9 mouse cellular contexts compared by ENCODE assay signal in the genomic region with DNA sequence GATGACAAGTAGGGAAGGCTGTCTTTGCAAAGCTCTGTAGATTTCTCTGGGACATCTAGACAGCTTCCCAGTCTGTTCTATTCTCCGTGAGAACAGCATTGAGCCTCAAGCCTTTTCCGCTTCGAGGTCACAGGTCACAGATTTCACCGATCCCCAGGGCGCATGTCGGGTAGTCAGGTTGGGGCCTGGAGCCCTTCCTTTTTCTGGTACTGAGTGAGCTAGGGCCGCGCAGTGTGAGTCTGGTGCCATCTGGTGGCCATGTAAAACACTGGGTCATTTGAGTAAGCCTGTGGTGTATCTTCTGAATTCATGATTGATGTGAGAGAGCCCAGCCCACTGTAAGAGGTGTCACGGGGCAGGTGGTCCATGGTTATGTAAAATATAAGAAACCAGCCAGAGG. TPM values are rescaled to one million over a fixed set of nuclear protein-coding genes. Genes with fewer than 3 reads are reported as not detected.
DNase-seq lines count a peak whose midpoint lies in the region; ATAC-seq and TF ChIP-seq lines count a peak whose summit lies in the region.
"Had no signal": no experiment of that assay in that cellular context is flagged by ENCODE, and none has a peak within 500 bp of the region (broad histone marks: within the 10 kb centered on the region; RNA-seq: fewer than 3 reads in every experiment).

No protein-coding gene starts in this region.

- peak; percentile 37 for DNase-seq in cerebellum, adult 11 months
- peak; percentile 57 for DNase-seq in c-Kit-positive CD71-positive TER-119-negative erythroid progenitor cells, embryonic 14.5 days (ENCODE audit: low read depth)
- peak; percentile 58 for DNase-seq in forelimb bud, embryonic 11.5 days (ENCODE audit: low read depth, low spot score)
- DNase-seq in induced T-regulatory cell, adult 2 months (ENCODE audit: low read depth) = peak; percentile 97
- peak; percentile 68 for DNase-seq in left cerebral cortex, adult 2 months (ENCODE audit: extremely low spot score in 1 of 2, low spot score in 2 of 2)
- peak; percentile 73 for DNase-seq in mesoderm, embryonic 11.5 days (ENCODE audit: low read depth, low spot score)
- DNase-seq in spleen, adult 12 weeks (ENCODE audit: low spot score) = peak; percentile 72

- TF ChIP-seq CTCF in left cerebral cortex, adult 2 months (IDR thresholded peaks at IDR 0.05) = peak; percentile 91

- ATAC-seq in cerebellum, adult (ENCODE audit: insufficient number of reproducible peaks, low FRiP score, low TSS enrichment) = no peak; the same call in 1 of the 2 replicates

- intact Hi-C loops in left cerebral cortex, adult 2 months (cut with DNase I) = loop anchor here (2.0 to 5.0 kb wide), 2 partner anchors 64 to 158 kb away; no protein-coding TSS in a partner anchor

- H3K27ac ChIP-seq in left cerebral cortex, adult 2 months = no peak overlapping the region
- H3K27ac ChIP-seq: midbrain, embryonic 12.5 days had no signal

- H3K4me3 ChIP-seq in left cerebral cortex, adult 2 months = no peak overlapping the region
- H3K4me3 ChIP-seq: midbrain, embryonic 12.5 days had no signal

RNA-seq across cellular contexts. Expression of gene H2-Ob, which starts 3.8 kb away (rescaled TPM):
- under 1 TPM; 0.16 to 0.18 TPM for total RNA-seq in left cerebral cortex, adult 2 months (2021)

RNA-seq across cellular contexts. Expression of gene H2-Ab1, which starts 22.6 kb away (rescaled TPM):
- total RNA-seq in left cerebral cortex, adult 2 months (2021) = 1 to 10 TPM; 1.3 to 3.1 TPM

RNA-seq across cellular contexts. Expression of gene Tap2, which starts 31.6 kb away (rescaled TPM):
- 1 to 10 TPM; 7.0 to 7.8 TPM for total RNA-seq in left cerebral cortex, adult 2 months (2021)

RNA-seq across cellular contexts. Expression of gene Psmb8, which starts 37.4 kb away (rescaled TPM):
- total RNA-seq in left cerebral cortex, adult 2 months (2021) = 1 to 10 TPM; 2.0 to 3.2 TPM

RNA-seq across cellular contexts. Expression of gene Psmb9, which starts 47.4 kb away (rescaled TPM):
- 1 to 10 TPM; 1.1 to 2.0 TPM for total RNA-seq in left cerebral cortex, adult 2 months (2021)

Comparison
In these comparisons a context has a peak if more than half of its experiments do, and no peak if none do; other contexts are left out.
1. DNase-seq: peak in every context shown above with its lines; median percentile 97 in induced T-regulatory cell, adult 2 months; 73 in mesoderm, embryonic 11.5 days; 72 in spleen, adult 12 weeks; 68 in left cerebral cortex, adult 2 months; 58 in forelimb bud, embryonic 11.5 days; 57 in c-Kit-positive CD71-positive TER-119-negative erythroid progenitor cells, embryonic 14.5 days; 37 in cerebellum, adult 11 months.